Mouse (Mus musculus): ENCODE measurements at regions not wholly inside any gene's neighbourhood (a gene's known extent, or its start where the extent isn't known, plus 50 kb on each side); places are given as distances from the start of the nearest gene placed in this dataset.

GRCm38 (mm10) chr4:142447529-142447928, 208.3 kb upstream of the Kazn start:
- TF ChIP-seq CTCF (IDR thresholded peaks at IDR 0.05; ENCODE audit: low read depth) = no peak
- TF ChIP-seq EP300 (IDR thresholded peaks at IDR 0.05; ENCODE audit: low read depth) = no peak

Measured in liver, embryonic 14.5 days (tissue).